Mouse (Mus musculus): ENCODE results near the gene Shroom3. TPM values are rescaled to one million over a fixed set of nuclear protein-coding genes. Genes with fewer than 3 reads are reported as not detected.
A peak's percentile ranks its signal among the peaks of the same experiment; 100 is the strongest.

Shroom3 gene
- polyA plus RNA-seq, 1 experiment: 0.57 TPM

GRCm38 (mm10) chr5:92953865-92954264 lies 270.6 kb downstream of the Shroom3 start:
- H3K27me3 ChIP-seq (ENCODE audit: control insufficient read depth, insufficient read depth, insufficient read length): no peaks in the 10 kb centered on the region
- no peak overlapping the region for H3ac ChIP-seq (ENCODE audit: control insufficient read depth, insufficient read length, low read depth)
- H3K4me3 ChIP-seq (ENCODE audit: insufficient read depth, poor library complexity, severe bottlenecking): no peak overlapping the region
- TF ChIP-seq MAX (IDR thresholded peaks at IDR 0.05) (no peak), MYOG (IDR thresholded peaks at IDR 0.05; ENCODE audit: control insufficient read depth, extremely low read depth, insufficient read length) (no peak), CTCF (IDR thresholded peaks at IDR 0.05; ENCODE audit: control insufficient read depth, insufficient read depth, insufficient read length) (no peak), FOSL1 (IDR thresholded peaks at IDR 0.05; ENCODE audit: insufficient read depth, low read length, poor library complexity, severe bottlenecking) (no peak), CEBPB (IDR thresholded peaks at IDR 0.05; ENCODE audit: low read depth) (no peak), MYOD1 (IDR thresholded peaks at IDR 0.05; ENCODE audit: control insufficient read depth, insufficient read length, low read depth) (no peak), USF1 (IDR thresholded peaks at IDR 0.05; ENCODE audit: low read depth) (no peak)
- H3K36me3 ChIP-seq (ENCODE audit: control insufficient read depth, insufficient read depth): no peaks in the 10 kb centered on the region
- H3K79me2 ChIP-seq (ENCODE audit: control insufficient read depth, insufficient read depth): no peaks in the 10 kb centered on the region
- no peaks in the 10 kb centered on the region for H3K79me3 ChIP-seq (ENCODE audit: low read depth)

DNA sequence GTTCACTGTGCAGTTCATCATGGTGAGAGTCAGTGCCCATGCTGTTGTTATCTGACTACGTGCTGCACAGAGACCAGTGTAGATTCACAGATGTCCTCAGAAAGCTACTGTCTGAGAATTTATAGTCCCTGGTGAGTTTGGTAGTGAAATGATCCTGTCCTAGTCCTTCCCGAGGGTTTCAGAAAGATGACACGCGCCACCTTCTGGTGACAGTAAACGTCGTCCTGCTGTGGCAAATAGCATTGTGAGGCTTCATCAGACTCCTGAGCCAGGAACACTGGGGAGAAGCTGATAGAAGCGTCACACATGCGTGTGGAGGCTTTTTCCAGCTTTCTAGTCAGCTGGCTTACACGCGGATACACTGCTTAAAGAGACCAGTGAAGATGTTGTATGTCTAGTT lies 271.1 kb downstream of the Shroom3 start:
- H3K79me2 ChIP-seq (ENCODE audit: control insufficient read depth, insufficient read depth): no peaks in the 10 kb centered on the region
- H3ac ChIP-seq (ENCODE audit: control insufficient read depth, insufficient read length, low read depth): no peak overlapping the region
- H3K4me3 ChIP-seq (ENCODE audit: insufficient read depth, poor library complexity, severe bottlenecking): no peak overlapping the region
- no peaks in the 10 kb centered on the region for H3K27me3 ChIP-seq (ENCODE audit: control insufficient read depth, insufficient read depth, insufficient read length)
- TF ChIP-seq CTCF (IDR thresholded peaks at IDR 0.05; ENCODE audit: control insufficient read depth, insufficient read depth, insufficient read length) (peak; percentile 59), MYOG (IDR thresholded peaks at IDR 0.05; ENCODE audit: control insufficient read depth, extremely low read depth, insufficient read length) (no peak)
- H3K79me3 ChIP-seq (ENCODE audit: low read depth): no peaks in the 10 kb centered on the region
- H3K36me3 ChIP-seq (ENCODE audit: control insufficient read depth, insufficient read depth): no peaks in the 10 kb centered on the region

DNA sequence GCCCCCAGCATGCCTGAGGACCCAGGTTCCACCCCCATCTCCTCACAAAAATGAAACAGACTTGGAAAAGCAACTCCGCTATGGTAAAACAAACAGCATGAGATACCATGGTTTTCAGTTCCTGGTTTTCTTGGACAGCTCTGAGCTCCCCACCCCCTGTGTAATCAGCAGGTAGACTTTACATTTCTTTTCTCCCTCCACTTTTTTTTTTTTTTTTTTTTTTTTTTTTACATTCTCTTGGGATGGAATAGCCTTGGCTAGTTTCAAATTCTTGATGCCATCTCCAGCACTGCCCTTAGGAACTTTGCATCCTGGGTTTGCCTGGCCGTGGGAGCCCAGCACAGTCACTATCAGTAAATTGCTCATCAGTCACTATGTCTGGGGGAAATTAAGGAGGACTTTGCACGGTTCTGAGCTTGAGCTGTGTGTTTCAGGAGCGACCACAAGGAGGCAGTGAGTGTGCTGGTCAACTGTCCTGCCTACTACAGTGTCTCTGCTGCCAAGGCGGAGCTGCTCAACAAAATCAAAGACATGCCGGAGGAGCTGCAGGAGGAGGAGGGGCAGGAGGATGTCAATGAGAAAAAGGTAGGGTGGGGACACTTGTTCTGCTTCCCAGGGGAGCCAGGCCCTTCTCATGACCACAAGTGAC lies 271.7 kb downstream of the Shroom3 start:
- Histone ChIP-seq H3K79me2 (ENCODE audit: control insufficient read depth, insufficient read depth) (no peaks in the 10 kb centered on the region), H3ac (ENCODE audit: control insufficient read depth, insufficient read length, low read depth) (no peak overlapping the region), H3K79me3 (ENCODE audit: low read depth) (no peaks in the 10 kb centered on the region), H3K4me3 (ENCODE audit: insufficient read depth, poor library complexity, severe bottlenecking) (no peak overlapping the region), H3K27me3 (ENCODE audit: control insufficient read depth, insufficient read depth, insufficient read length) (no peaks in the 10 kb centered on the region), H3K36me3 (ENCODE audit: control insufficient read depth, insufficient read depth) (no peaks in the 10 kb centered on the region)
- TF ChIP-seq CTCF (IDR thresholded peaks at IDR 0.05; ENCODE audit: control insufficient read depth, insufficient read depth, insufficient read length) (peak; percentile 61), MAX (IDR thresholded peaks at IDR 0.05) (no peak)

DNA sequence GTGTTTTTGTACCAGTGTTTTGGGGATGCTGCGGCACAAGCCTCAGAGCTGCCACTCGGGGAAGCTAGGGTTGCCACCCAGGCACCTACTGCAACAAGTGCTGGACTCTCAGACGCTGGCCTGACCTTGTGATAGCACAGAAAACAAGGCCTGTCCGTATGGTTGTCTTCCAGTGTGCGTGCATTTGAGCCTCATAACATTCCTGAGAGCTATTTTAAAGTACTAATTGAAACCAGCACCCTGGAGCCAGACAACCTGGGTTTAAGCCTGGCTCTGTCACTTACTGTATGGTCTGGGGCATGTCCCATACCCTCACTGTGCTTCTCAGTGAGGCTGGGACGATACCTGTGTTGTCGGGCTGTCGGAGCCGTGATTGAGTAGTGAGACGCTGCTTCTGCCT lies 276.1 kb downstream of the Shroom3 start:
- Histone ChIP-seq H3K27me3 (ENCODE audit: control insufficient read depth, insufficient read depth, insufficient read length) (no peaks in the 10 kb centered on the region), H3ac (ENCODE audit: control insufficient read depth, insufficient read length, low read depth) (no peak overlapping the region), H3K36me3 (ENCODE audit: control insufficient read depth, insufficient read depth) (no peaks in the 10 kb centered on the region), H3K4me3 (ENCODE audit: insufficient read depth, poor library complexity, severe bottlenecking) (no peak overlapping the region), H3K79me2 (ENCODE audit: control insufficient read depth, insufficient read depth) (no peaks in the 10 kb centered on the region), H3K79me3 (ENCODE audit: low read depth) (no peaks in the 10 kb centered on the region)
- TF ChIP-seq MYOD1 (IDR thresholded peaks at IDR 0.05; ENCODE audit: control insufficient read depth, insufficient read length, low read depth) (no peak), MAX (IDR thresholded peaks at IDR 0.05) (no peak), MYOG (IDR thresholded peaks at IDR 0.05; ENCODE audit: control insufficient read depth, extremely low read depth, insufficient read length) (no peak), FOSL1 (IDR thresholded peaks at IDR 0.05; ENCODE audit: insufficient read depth, low read length, poor library complexity, severe bottlenecking) (no peak), USF1 (IDR thresholded peaks at IDR 0.05; ENCODE audit: low read depth) (no peak), CTCF (IDR thresholded peaks at IDR 0.05; ENCODE audit: control insufficient read depth, insufficient read depth, insufficient read length) (no peak), CEBPB (IDR thresholded peaks at IDR 0.05; ENCODE audit: low read depth) (no peak)

- Histone ChIP-seq H3K79me3 (ENCODE audit: low read depth) (no peaks in the 10 kb centered on the region), H3K79me2 (ENCODE audit: control insufficient read depth, insufficient read depth) (no peaks in the 10 kb centered on the region), H3K36me3 (ENCODE audit: control insufficient read depth, insufficient read depth) (no peaks in the 10 kb centered on the region), H3K4me3 (ENCODE audit: insufficient read depth, poor library complexity, severe bottlenecking) (no peak overlapping the region), H3K27me3 (ENCODE audit: control insufficient read depth, insufficient read depth, insufficient read length) (no peaks in the 10 kb centered on the region), H3ac (ENCODE audit: control insufficient read depth, insufficient read length, low read depth) (no peak overlapping the region)
- TF ChIP-seq FOSL1 (IDR thresholded peaks at IDR 0.05; ENCODE audit: insufficient read depth, low read length, poor library complexity, severe bottlenecking) (no peak), MYOD1 (IDR thresholded peaks at IDR 0.05; ENCODE audit: control insufficient read depth, insufficient read length, low read depth) (no peak), CTCF (IDR thresholded peaks at IDR 0.05; ENCODE audit: control insufficient read depth, insufficient read depth, insufficient read length) (no peak), MYOG (IDR thresholded peaks at IDR 0.05; ENCODE audit: control insufficient read depth, extremely low read depth, insufficient read length) (no peak), CEBPB (IDR thresholded peaks at IDR 0.05; ENCODE audit: low read depth) (no peak), USF1 (IDR thresholded peaks at IDR 0.05; ENCODE audit: low read depth) (no peak), MAX (IDR thresholded peaks at IDR 0.05) (no peak)
Observed at GRCm38 (mm10) chr5:92959708-92960107, 276.5 kb downstream of the Shroom3 start.

GRCm38 (mm10) chr5:92961353-92961752 lies 278.1 kb downstream of the Shroom3 start:
- H3K79me3 ChIP-seq (ENCODE audit: low read depth): no peaks in the 10 kb centered on the region
- no peaks in the 10 kb centered on the region for H3K79me2 ChIP-seq (ENCODE audit: control insufficient read depth, insufficient read depth)
- TF ChIP-seq MYOG (IDR thresholded peaks at IDR 0.05; ENCODE audit: control insufficient read depth, extremely low read depth, insufficient read length): no peak
- TF ChIP-seq CEBPB (IDR thresholded peaks at IDR 0.05; ENCODE audit: low read depth): no peak
- TF ChIP-seq MYOD1 (IDR thresholded peaks at IDR 0.05; ENCODE audit: control insufficient read depth, insufficient read length, low read depth): no peak
- TF ChIP-seq MAX (IDR thresholded peaks at IDR 0.05): no peak
- no peak for TF ChIP-seq USF1 (IDR thresholded peaks at IDR 0.05; ENCODE audit: low read depth)
- TF ChIP-seq CTCF (IDR thresholded peaks at IDR 0.05; ENCODE audit: control insufficient read depth, insufficient read depth, insufficient read length): no peak
- no peak for TF ChIP-seq FOSL1 (IDR thresholded peaks at IDR 0.05; ENCODE audit: insufficient read depth, low read length, poor library complexity, severe bottlenecking)
- no peak overlapping the region for H3K4me3 ChIP-seq (ENCODE audit: insufficient read depth, poor library complexity, severe bottlenecking)
- H3K27me3 ChIP-seq (ENCODE audit: control insufficient read depth, insufficient read depth, insufficient read length): no peaks in the 10 kb centered on the region
- H3ac ChIP-seq (ENCODE audit: control insufficient read depth, insufficient read length, low read depth): no peak overlapping the region
- H3K36me3 ChIP-seq (ENCODE audit: control insufficient read depth, insufficient read depth): no peaks in the 10 kb centered on the region
